Mouse (Mus musculus): ENCODE data around the gene Fam20a.
"Not testable (repeated sequence)": the region's sequence is repeated elsewhere in the genome, so short reads cannot be mapped to it uniquely, and the experiment has no call there.

DNA sequence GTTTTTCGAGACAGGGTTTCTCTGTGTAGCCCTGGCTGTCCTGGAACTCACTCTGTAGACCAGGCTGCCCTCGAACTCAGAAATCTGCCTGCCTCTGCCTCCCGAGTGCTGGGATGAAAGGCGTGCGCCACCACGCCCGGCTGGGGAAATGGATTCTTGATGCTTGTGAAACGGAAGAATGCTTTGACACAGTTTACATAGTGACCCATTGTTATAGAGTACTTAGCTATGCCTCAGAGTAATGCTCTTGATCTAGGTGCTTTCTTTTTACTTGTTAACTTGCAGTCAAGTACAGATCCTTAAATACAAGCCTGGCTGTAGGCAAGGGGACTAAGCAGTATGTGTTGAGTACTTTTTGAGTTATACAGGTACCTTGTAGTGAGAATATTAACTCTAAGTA lies 61.6 kb downstream of the Fam20a start:
- not testable (repeated sequence) for TF ChIP-seq CTCF (IDR thresholded peaks at IDR 0.05; ENCODE audit: control insufficient read depth, insufficient read depth, insufficient read length); MAX (IDR thresholded peaks at IDR 0.05); USF1 (IDR thresholded peaks at IDR 0.05; ENCODE audit: low read depth); CEBPB (IDR thresholded peaks at IDR 0.05; ENCODE audit: low read depth); MYOG (IDR thresholded peaks at IDR 0.05; ENCODE audit: control insufficient read depth, extremely low read depth, insufficient read length)

All from C2C12 (cell line).